Mouse (Mus musculus) CD4-positive helper T cell, adult 2 months (primary cell): ENCODE measurements around the gene Eif3m.

Experiments used
- DNase-seq: peaks from one replicate; pipeline ENCODE4 v3.0.0-alpha.2; 2012; ENCODE audit warnings: low read depth, missing footprints, low spot score

Eif3m gene

DNA sequence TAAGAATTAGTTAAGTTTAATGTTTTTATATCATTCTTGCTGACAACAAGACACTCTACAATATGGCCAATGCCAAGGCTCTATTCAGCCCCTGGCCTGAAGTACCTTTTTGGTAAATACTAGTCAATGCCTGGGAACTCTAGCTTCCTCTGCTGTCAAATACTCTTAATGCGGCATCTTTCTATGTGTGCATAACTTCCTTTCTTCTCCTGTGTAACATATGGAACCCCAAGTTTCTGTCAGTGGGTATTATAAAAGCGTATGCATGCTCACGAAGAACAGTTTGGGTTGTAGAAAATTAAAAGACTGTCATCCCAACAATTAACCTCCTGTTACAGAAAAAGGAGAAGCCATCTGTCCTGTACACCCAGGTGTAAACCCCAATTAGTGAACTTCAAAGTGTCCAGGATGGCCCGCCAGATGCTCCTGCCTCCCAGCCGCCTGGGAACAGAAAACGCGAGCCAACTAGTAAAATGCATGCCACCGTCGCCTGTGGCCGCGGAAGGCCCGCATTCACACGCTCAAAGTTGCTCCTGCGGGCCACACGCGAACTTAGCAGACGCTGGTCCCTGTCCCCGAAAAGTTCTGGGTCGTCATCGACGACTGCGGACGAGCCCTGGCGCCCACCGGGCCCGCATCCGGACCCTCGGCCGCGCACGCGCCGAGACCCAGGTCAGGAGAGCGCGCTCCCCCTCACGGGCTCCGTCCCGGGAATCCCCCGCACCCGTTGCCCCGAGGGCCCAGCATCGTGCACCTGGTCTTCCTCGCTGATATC, 501 bp downstream of the Eif3m start:
- no peak for DNase-seq

DNA sequence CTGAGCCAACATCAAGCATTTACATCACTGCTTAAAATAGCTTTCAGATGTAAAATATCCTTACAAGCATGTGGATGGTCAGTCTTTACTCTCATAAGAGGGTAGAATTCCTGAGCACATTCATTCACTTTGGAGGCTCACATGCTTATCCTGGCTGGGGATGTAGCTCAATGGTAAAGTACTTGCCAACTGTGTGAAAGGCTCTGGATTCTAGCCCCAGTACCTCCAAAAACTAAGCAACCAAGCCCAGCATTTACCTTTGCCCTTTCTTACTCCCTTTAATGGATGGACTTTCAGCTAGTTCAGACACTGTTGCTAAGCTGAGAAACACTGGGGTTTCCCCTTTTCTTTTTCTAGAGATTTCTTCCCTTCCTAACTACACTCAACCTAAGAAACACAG, 9.6 kb downstream of the Eif3m start:
- no peak for DNase-seq

DNA sequence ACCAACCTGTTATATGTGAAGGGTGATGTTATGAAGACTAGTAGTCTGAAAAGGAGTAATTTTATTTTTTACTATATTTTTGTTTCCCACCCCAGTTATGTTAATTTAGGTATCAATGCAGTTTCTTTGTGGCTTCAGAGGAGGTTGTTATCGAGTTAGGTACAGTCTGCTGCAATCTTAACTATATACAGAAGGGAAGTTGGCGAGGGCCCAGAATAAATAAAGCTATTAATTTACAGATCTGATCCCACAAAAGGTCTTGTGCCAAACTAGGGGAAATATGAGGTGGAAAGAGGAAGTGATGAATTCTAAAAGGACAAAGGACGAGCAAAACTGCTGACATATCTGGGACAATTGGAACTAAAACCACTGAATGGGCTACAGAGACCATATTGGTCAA, 20.7 kb downstream of the Eif3m start:
- DNase-seq = no peak

DNA sequence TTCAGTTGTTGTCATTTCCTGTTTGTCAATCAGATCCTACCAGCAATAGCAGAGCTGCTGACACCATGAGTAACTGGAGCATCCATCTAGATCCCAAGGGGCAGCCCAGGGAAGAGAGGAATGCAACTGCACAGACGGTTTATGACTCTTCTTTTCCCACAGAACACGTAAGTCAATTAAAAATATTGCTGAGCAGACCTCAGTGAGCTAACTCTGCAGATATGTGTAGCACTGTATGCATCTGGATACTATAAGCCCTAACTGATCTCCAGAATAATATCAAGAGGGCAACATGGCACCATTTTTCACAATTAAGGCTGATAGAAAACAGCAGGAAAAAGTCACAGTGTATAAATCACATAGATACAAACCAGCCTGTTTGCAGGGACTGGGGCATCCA, 22.4 kb downstream of the Eif3m start:
- no peak for DNase-seq

DNA sequence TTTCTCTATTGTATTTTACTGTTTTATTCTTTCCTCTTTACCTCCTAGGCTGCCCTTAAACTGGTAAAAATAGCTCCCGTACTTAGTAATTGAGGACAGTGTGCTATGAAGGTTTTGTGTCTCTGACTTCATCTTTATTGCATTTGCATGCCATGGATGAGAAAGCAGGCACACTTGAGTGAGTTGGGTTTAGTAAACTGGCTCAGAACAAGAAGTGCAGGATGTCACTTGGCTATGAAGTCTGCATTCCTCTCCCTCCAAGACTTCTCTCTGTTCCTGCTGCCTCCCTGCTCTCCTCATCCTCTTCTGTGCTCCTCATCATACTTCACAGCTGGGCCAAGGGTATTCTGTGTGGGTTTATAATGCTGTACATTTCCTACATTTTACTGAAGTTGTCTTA, 27.9 kb downstream of the Eif3m start:
- DNase-seq = no peak

DNA sequence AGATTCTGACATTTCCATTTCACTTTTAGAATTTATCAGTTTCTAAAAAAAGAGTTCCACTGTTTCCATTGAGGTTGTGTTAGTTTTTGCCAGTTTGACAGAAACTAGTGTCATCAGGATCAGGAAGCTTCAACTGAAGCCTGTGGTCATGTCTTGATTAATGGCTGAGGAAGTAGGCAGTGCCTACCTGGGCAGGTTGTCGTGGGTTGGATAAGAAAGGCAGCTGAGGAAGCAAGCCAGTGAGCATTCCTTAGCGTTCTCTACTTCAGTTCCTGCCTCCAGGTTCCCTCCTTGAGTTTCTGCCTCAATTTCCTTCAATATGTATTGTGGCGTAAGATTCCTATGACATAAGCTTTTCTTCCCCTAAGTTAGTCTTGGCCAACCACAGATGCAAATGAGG, 31.1 kb downstream of the Eif3m start:
- DNase-seq = no peak

GRCm38 (mm10) chr2:104981712-104982111, 35.2 kb downstream of the Eif3m start:
- DNase-seq = no peak

GRCm38 (mm10) chr2:104964492-104964891, 52.4 kb downstream of the Eif3m start:
- no peak for DNase-seq
